Mouse (Mus musculus): Measurements from ENCODE around the gene Cdkn2c. TPM values are rescaled to one million over a fixed set of nuclear protein-coding genes. Genes with fewer than 3 reads are reported as not detected.

Cdkn2c gene
- total and polyA plus RNA-seq, 3 experiments: 18.6 to 26.8 TPM; not detected in 1

DNA sequence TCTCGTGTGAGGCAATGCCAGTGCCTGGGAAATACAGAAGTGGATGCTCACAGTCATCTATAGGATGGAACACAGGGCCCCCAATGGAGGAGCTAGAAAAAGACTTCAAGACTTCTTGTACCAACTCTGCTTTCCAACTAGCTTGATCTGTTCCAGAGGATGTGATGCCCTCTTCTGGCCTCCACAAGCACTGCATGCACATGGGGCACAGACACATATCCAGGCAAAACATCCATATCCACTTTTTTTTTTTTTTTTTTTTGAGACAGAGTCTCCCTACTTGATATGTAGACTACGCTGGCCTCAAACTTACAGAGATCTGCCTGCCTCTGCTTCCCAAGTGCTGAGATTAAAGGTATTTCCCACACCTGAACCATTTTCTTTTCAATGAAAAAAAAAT, 32.0 kb downstream of the Cdkn2c start:
- peak; percentile 64 for DNase-seq (ENCODE audit: low read depth, low spot score)
- Histone ChIP-seq H3K4me1 (ENCODE audit: control insufficient read depth in 1 of 2, insufficient read depth in 2 of 2, low read length in 2 of 2) (peaks cover 0 to 3% of the 10 kb centered on the region in 2 experiments; a peak in 1 of 4 replicates), H3K36me3 (ENCODE audit: control insufficient read depth in 1 of 2, insufficient read depth in 2 of 2, low read length in 2 of 2) (no peaks in the 10 kb centered on the region), H3K4me3 (ENCODE audit: control insufficient read depth in 1 of 2, insufficient read depth in 1 of 2, low read depth in 2 of 2, low read length in 2 of 2) (no peak overlapping the region), H3K27me3 (ENCODE audit: control insufficient read depth in 1 of 2, insufficient read depth in 2 of 2, low read length in 2 of 2) (no peaks in the 10 kb centered on the region), H3K9me3 (replicated peaks; ENCODE audit: insufficient read depth, low read length) (no peaks in the 10 kb centered on the region), H3K27ac (ENCODE audit: control insufficient read depth, low read depth, low read length) (no peak overlapping the region), H3K79me2 (ENCODE audit: control insufficient read depth, insufficient read depth, low read length, poor library complexity) (no peaks in the 10 kb centered on the region), H3K9ac (ENCODE audit: control insufficient read depth, low read depth, low read length, poor library complexity, severe bottlenecking) (no peak overlapping the region)
- TF ChIP-seq POLR2A (IDR thresholded peaks at IDR 0.05; ENCODE audit: control insufficient read depth in 1 of 2, insufficient read depth in 1 of 2, low read depth in 1 of 2, low read length in 2 of 2, poor library complexity in 1 of 2) (no peak), MXI1 (IDR thresholded peaks at IDR 0.05; ENCODE audit: low read depth, low read length) (no peak), ETS1 (IDR thresholded peaks at IDR 0.05; ENCODE audit: low read depth, low read length) (no peak), ZC3H11A (IDR thresholded peaks at IDR 0.05; ENCODE audit: low read depth, low read length) (0 out of 2 replicates have a peak, but pooled peaks have one; percentile 34), JUND (IDR thresholded peaks at IDR 0.05; ENCODE audit: low read depth, low read length) (no peak), BHLHE40 (IDR thresholded peaks at IDR 0.05; ENCODE audit: borderline replicate concordance, low read depth, low read length) (no peak), UBTF (IDR thresholded peaks at IDR 0.05; ENCODE audit: borderline replicate concordance, insufficient read depth, low read depth, low read length) (no peak), CTCF (IDR thresholded peaks at IDR 0.05 in 2 of 3, conservative IDR thresholded peaks at IDR 0.05 in 1 of 3; ENCODE audit: control insufficient read depth in 1 of 3, insufficient read depth in 1 of 3, low read depth in 2 of 3, low read length in 3 of 3, poor library complexity in 1 of 3, severe bottlenecking in 1 of 3) (peak; percentile 49 to 57 (median 56)), RAD21 (IDR thresholded peaks at IDR 0.05; ENCODE audit: low read depth, low read length) (peak; percentile 44), ELF1 (IDR thresholded peaks at IDR 0.05; ENCODE audit: low read depth, low read length) (no peak), ZNF384 (IDR thresholded peaks at IDR 0.05; ENCODE audit: low read depth, low read length) (peak; percentile 70), TCF12 (IDR thresholded peaks at IDR 0.05; ENCODE audit: low read depth, low read length) (no peak), SMC3 (IDR thresholded peaks at IDR 0.05; ENCODE audit: low read depth, low read length) (peak; percentile 51), NELFE (IDR thresholded peaks at IDR 0.05; ENCODE audit: low read depth, low read length) (no peak), TBP (IDR thresholded peaks at IDR 0.05; ENCODE audit: low read depth, low read length) (no peak)

DNA sequence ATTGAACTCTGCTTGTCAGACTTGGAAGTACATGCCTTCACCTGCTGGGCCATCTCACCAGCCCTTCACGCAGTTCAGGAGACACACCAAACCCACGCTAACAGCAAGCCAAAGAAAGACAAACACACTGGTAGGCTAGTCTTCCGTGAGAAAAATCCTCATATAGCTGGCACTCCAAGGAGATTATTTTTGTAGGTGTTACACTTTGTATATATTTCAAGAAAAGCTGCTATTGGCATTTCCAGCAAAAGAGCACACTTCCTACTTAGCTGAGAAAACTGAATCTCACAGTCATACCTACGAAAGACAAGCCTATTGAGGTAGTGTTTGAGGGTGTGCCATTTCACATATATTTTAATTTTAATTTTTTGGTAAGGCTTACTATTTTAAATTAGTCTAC, 36.0 kb downstream of the Cdkn2c start:
- no peaks in the 10 kb centered on the region for H3K79me2 ChIP-seq (ENCODE audit: control insufficient read depth, insufficient read depth, low read length, poor library complexity)
- H3K4me1 ChIP-seq (ENCODE audit: control insufficient read depth in 1 of 2, insufficient read depth in 2 of 2, low read length in 2 of 2): no peaks in the 10 kb centered on the region
- H3K27me3 ChIP-seq (ENCODE audit: control insufficient read depth in 1 of 2, insufficient read depth in 2 of 2, low read length in 2 of 2): no peaks in the 10 kb centered on the region; a peak in 1 of 4 replicates
- H3K36me3 ChIP-seq (ENCODE audit: control insufficient read depth in 1 of 2, insufficient read depth in 2 of 2, low read length in 2 of 2): no peaks in the 10 kb centered on the region
- no peak for DNase-seq (ENCODE audit: low read depth, low spot score)
- no peak overlapping the region for H3K27ac ChIP-seq (ENCODE audit: control insufficient read depth, low read depth, low read length)
- H3K9me3 ChIP-seq (replicated peaks; ENCODE audit: insufficient read depth, low read length): no peaks in the 10 kb centered on the region
- H3K9ac ChIP-seq (ENCODE audit: control insufficient read depth, low read depth, low read length, poor library complexity, severe bottlenecking): no peak overlapping the region
- no peak for TF ChIP-seq USF2 (IDR thresholded peaks at IDR 0.05; ENCODE audit: borderline replicate concordance in 1 of 2, insufficient read depth in 1 of 2, low read depth in 1 of 2, low read length in 2 of 2)
- TF ChIP-seq POLR2A (IDR thresholded peaks at IDR 0.05; ENCODE audit: control insufficient read depth in 1 of 2, insufficient read depth in 1 of 2, low read depth in 1 of 2, low read length in 2 of 2, poor library complexity in 1 of 2): no peak
- H3K4me3 ChIP-seq (ENCODE audit: control insufficient read depth in 1 of 2, insufficient read depth in 1 of 2, low read depth in 2 of 2, low read length in 2 of 2): no peak overlapping the region
